Mouse (Mus musculus) lung, postnatal 0 days (tissue): Measurements from ENCODE around the gene Flt4. TPM values are rescaled to one million over a fixed set of nuclear protein-coding genes. Genes with fewer than 3 reads are reported as not detected.

Source experiments
- ATAC-seq: fragments of 200-750 bp; cut with Nextera tagmentation; 2 replicates; pipeline ENCODE4 v1.8.0; 2017; ENCODE audit warnings: moderate library complexity
- DNase-seq: peaks from one replicate; pipeline ENCODE4 v3.0.0-alpha.2; 2016; ENCODE audit warnings: low spot score
- H3K27ac ChIP-seq: fragments of 300-500 bp; sonication (generic); 2 replicates; pipeline ENCODE4 v1.5.1; 2014; ENCODE audit warnings: antibody characterized with exemption, mild to moderate bottlenecking, low read length, mixed read lengths
- H3K27me3 ChIP-seq: fragments of 300-500 bp; sonication (generic); replicated peaks from 2 replicates; pipeline ENCODE4 v1.6.1; 2014; ENCODE audit warnings: low read length, mixed read lengths; ENCODE audit not compliant: insufficient read depth
- H3K36me3 ChIP-seq: fragments of 300-500 bp; sonication (generic); 2 replicates; pipeline ENCODE4 v1.6.1; 2014; ENCODE audit warnings: low read length, mixed read lengths; ENCODE audit not compliant: insufficient read depth
- H3K4me1 ChIP-seq: fragments of 300-500 bp; sonication (generic); 2 replicates; pipeline ENCODE4 v1.6.1; 2014; ENCODE audit warnings: antibody characterized with exemption, low read depth, low read length, mixed read lengths; ENCODE audit not compliant: insufficient read depth
- H3K4me2 ChIP-seq: fragments of 300-500 bp; sonication (generic); replicated peaks from 2 replicates; pipeline ENCODE4 v1.6.1; 2014; ENCODE audit warnings: low read depth, mild to moderate bottlenecking, low read length, moderate library complexity, mixed read lengths
- H3K4me3 ChIP-seq: fragments of 300-500 bp; sonication (generic); 2 replicates; pipeline ENCODE4 v1.5.1; 2014; ENCODE audit warnings: low read depth, low read length
- H3K9ac ChIP-seq: fragments of 300-500 bp; sonication (generic); replicated peaks from 2 replicates; pipeline ENCODE4 v1.6.1; 2014; ENCODE audit warnings: low read depth, mild to moderate bottlenecking
- H3K9me3 ChIP-seq: fragments of 300-500 bp; sonication (generic); 2 replicates; pipeline ENCODE4 v1.6.1; 2016; ENCODE audit warnings: low read length, mixed read lengths
- CTCF ChIP-seq: IDR thresholded peaks from 2 replicates; pipeline ENCODE4 v1.5.1; 2016; ENCODE audit warnings: antibody characterized with exemption, mild to moderate bottlenecking
- EP300 ChIP-seq: IDR thresholded peaks from 2 replicates; pipeline ENCODE4 v1.6.1; 2016; ENCODE audit warnings: antibody characterized with exemption, mild to moderate bottlenecking, control low read depth
- WGBS: fragments of 180-500 bp; shearing (Covaris S2); extraction: QIAGEN DNeasy Blood & Tissue Kit; methylation state at CpG from one replicate; pipeline ENCODE4 v1.1.7; 2014; 5-methylcytosine and 5-hydroxymethylcytosine counted together
- polyA plus RNA-seq: library from polyadenylated mRNA; unstranded; fragments of >200 nt; fragmentation: Nextera tagmentation; extraction: Ambion mirVana; gene quantifications from 2 replicates; pipeline ENCODE4 v1.2.1, GENCODE M21; 2015

Flt4 gene
- polyA plus RNA-seq, 1 experiment from 2014 or later: 9.8 TPM

DNA sequence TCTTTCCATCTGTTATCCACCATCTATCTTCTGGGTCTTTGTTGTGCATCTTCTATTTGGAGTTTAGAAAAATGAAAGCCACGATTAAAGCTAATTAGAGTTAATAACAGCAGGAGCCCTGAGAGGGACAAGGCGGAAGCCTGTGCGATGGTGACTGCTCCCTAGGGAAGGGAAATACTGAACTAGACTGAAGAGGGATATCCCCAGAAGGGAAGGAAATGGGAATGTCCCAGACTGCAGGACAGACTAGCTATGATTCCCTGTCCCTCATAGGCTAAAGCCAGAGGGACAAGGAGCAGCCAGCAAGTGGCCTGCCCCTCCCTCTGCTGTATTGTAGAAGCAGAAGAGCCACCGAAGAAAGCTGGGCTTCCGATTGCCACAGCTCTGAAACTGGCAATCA, 12.9 kb downstream of the Flt4 start:
- no peaks in the 10 kb centered on the region for H3K36me3 ChIP-seq
- H3K9ac ChIP-seq: no peak overlapping the region
- H3K4me2 ChIP-seq: no peak overlapping the region
- H3K4me1 ChIP-seq: no peaks in the 10 kb centered on the region
- H3K4me3 ChIP-seq: no peak overlapping the region
- H3K27me3 ChIP-seq: no peaks in the 10 kb centered on the region
- DNase-seq (no peak), ATAC-seq (no peak)
- H3K9me3 ChIP-seq: no peaks in the 10 kb centered on the region
- no peak overlapping the region for H3K27ac ChIP-seq
- no peak for TF ChIP-seq CTCF
- no peak for TF ChIP-seq EP300
- 68% methylated on average over 5 of the region's 5 CpGs for WGBS

- no peaks in the 10 kb centered on the region for H3K4me1 ChIP-seq
- no peaks in the 10 kb centered on the region for H3K27me3 ChIP-seq
- H3K4me2 ChIP-seq: no peak overlapping the region
- DNase-seq (no peak), ATAC-seq (peak; percentile 13)
- H3K27ac ChIP-seq: no peak overlapping the region
- no peaks in the 10 kb centered on the region for H3K36me3 ChIP-seq
- no peak overlapping the region for H3K4me3 ChIP-seq
- no peak for TF ChIP-seq EP300
- TF ChIP-seq CTCF: no peak
- H3K9me3 ChIP-seq: no peaks in the 10 kb centered on the region
- 86% methylated on average over 3 of the region's 3 CpGs for WGBS
- H3K9ac ChIP-seq: no peak overlapping the region
These were observed 15.1 kb downstream of the Flt4 start for GRCm38 (mm10) chr11:49624156-49624555.

- Histone ChIP-seq H3K27me3 (no peaks in the 10 kb centered on the region), H3K9ac (no peak overlapping the region), H3K9me3 (no peaks in the 10 kb centered on the region), H3K4me2 (no peak overlapping the region), H3K27ac (no peak overlapping the region), H3K4me3 (no peak overlapping the region), H3K4me1 (no peaks in the 10 kb centered on the region), H3K36me3 (no peaks in the 10 kb centered on the region)
- no peak for ATAC-seq
- TF ChIP-seq CTCF: peak; percentile 36
- TF ChIP-seq EP300: no peak
- WGBS: 62% methylated on average over 15 of the region's 15 CpGs
- DNase-seq: no peak
These were observed 16.8 kb downstream of the Flt4 start for GRCm38 (mm10) chr11:49625863-49626262.

DNA sequence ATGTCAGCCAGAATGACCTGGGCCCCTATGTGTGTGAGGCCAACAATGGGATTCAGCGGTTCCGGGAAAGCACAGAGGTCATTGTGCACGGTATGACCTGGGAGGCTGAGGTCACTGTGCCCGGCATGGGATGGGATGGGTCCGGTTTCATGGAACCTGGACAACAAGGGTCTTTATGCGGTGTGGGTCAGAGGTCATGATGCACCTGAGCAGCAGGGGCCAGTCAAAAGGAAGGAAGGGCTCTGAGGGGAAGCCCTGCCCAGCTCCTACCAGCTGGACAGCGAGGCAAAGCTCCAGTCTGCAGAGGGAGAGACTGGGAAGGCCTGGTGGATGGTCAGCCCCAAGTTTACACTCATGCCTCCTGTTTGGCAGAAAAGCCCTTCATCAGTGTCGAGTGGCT, 17.7 kb downstream of the Flt4 start:
- no peak overlapping the region for H3K4me3 ChIP-seq
- H3K4me1 ChIP-seq: no peaks in the 10 kb centered on the region
- H3K9ac ChIP-seq: no peak overlapping the region
- H3K27ac ChIP-seq: no peak overlapping the region
- H3K36me3 ChIP-seq: no peaks in the 10 kb centered on the region
- WGBS: 66% methylated on average over 8 of the region's 8 CpGs
- DNase-seq (no peak), ATAC-seq (no peak)
- H3K4me2 ChIP-seq: no peak overlapping the region
- no peaks in the 10 kb centered on the region for H3K27me3 ChIP-seq
- no peak for TF ChIP-seq EP300
- TF ChIP-seq CTCF: no peak
- H3K9me3 ChIP-seq: no peaks in the 10 kb centered on the region

DNA sequence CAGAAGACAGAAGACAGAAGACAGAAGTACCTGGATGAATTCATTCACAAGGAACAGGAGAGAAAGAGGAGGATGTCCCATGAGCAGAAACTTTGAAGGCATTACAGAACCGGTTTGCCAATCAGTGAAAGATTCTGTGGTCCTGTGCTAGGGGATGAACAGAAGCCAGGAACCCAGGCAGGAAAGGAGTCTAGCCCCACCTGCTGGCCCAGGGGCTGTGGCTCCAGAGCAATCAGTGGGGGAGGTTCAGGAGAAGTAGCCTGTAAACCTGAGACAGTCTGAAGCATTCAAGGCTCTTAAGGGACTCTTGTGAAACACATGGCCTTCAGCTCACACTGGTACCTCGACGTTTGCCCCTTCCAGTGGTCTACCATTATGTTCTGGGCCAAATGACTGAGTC, 22.1 kb downstream of the Flt4 start:
- H3K4me1 ChIP-seq: peaks cover 6% of the 10 kb centered on the region
- no peak overlapping the region for H3K4me2 ChIP-seq
- H3K9me3 ChIP-seq: no peaks in the 10 kb centered on the region
- DNase-seq (peak; percentile 36), ATAC-seq (peak; percentile 39; the same call in 1 of the 2 replicates)
- H3K4me3 ChIP-seq: no peak overlapping the region
- H3K9ac ChIP-seq: no peak overlapping the region
- TF ChIP-seq CTCF (peak; percentile 74), EP300 (no peak)
- no peaks in the 10 kb centered on the region for H3K27me3 ChIP-seq
- H3K36me3 ChIP-seq: no peaks in the 10 kb centered on the region
- 32% methylated on average over 3 of the region's 3 CpGs for WGBS
- H3K27ac ChIP-seq: no peak overlapping the region

DNA sequence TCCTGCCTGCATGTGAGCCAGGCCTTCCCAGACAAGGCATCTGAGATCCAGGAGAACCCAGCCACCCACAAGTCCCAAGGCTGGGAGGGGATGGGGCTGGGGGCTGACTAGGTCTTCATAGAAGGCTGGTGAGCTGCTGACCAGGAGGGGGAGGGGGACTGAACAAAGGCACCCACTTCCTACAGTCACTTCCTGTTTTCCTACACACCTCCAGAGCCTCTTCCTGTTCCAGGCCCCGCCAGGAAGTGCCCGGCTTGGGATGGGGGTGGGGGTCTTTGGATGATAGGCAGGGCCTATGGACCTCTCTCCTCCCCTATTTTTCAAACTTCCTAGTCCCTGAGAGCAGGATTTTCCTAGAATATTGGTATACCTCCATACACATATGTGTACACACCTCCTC, 23.2 kb downstream of the Flt4 start:
- peak; percentile 65 for DNase-seq
- ATAC-seq: peak; percentile 76
- Histone ChIP-seq H3K27ac (no peak overlapping the region), H3K36me3 (no peaks in the 10 kb centered on the region), H3K4me3 (no peak overlapping the region), H3K4me1 (peaks cover 6% of the 10 kb centered on the region), H3K9ac (no peak overlapping the region), H3K9me3 (no peaks in the 10 kb centered on the region), H3K4me2 (no peak overlapping the region), H3K27me3 (0 out of 2 replicates have a peak, but pooled peaks cover 5% of the 10 kb centered on the region)
- 62% methylated on average over 2 of the region's 2 CpGs for WGBS
- TF ChIP-seq EP300: peak; percentile 51
- TF ChIP-seq CTCF: no peak

DNA sequence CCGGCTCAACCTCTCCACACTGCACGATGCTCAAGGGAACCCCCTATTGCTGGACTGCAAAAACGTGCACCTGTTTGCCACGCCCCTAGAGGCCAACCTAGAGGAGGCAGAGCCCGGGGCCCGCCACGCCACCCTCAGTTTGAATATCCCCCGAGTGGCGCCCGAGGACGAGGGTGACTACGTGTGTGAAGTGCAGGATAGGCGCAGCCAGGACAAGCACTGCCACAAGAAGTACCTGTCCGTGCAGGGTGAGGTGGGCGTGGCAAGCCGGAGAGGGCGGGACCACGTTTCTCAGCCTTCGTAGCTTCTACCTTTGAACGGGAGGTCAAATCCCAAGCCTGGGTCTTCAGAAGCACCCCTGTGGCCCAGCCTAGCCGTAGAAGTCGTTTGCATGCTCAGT, 25.0 kb downstream of the Flt4 start:
- Histone ChIP-seq H3K4me3 (0 out of 2 replicates have a peak overlapping the region, but pooled peaks have one; percentile 8), H3K9me3 (no peaks in the 10 kb centered on the region), H3K4me1 (peaks cover 6% of the 10 kb centered on the region), H3K27me3 (0 out of 2 replicates have a peak, but pooled peaks cover 5% of the 10 kb centered on the region), H3K27ac (no peak overlapping the region), H3K4me2 (peak overlapping the region; percentile 48), H3K36me3 (no peaks in the 10 kb centered on the region), H3K9ac (no peak overlapping the region)
- 20% methylated on average over 21 of the region's 22 CpGs for WGBS
- TF ChIP-seq EP300: no peak
- TF ChIP-seq CTCF: no peak; the same call in 1 of the 2 replicates
- ATAC-seq: peak; percentile 16; the same call in 1 of the 2 replicates
- no peak for DNase-seq
